Mouse (Mus musculus): ENCODE results near the gene Foxn4. TPM values are rescaled to one million over a fixed set of nuclear protein-coding genes. Genes with fewer than 3 reads are reported as not detected.
A peak's percentile ranks its signal among the peaks of the same experiment; 100 is the strongest.

Foxn4 gene
- polyA plus RNA-seq, 1 experiment from 2014 or later, result 1.5 TPM

- Histone ChIP-seq H3K36me3 (ENCODE audit: control insufficient read depth, insufficient read depth, low read length) (no peaks in the 10 kb centered on the region), H3K9me3 (ENCODE audit: control insufficient read depth, low read length) (no peaks in the 10 kb centered on the region), H3K4me1 (ENCODE audit: control insufficient read depth, insufficient read depth, low read length) (peaks cover 15% of the 10 kb centered on the region), H3K4me2 (ENCODE audit: low read length) (peak overlapping the region; percentile 27), H3K27me3 (ENCODE audit: control insufficient read depth, insufficient read depth, low read length) (peaks cover 24% of the 10 kb centered on the region), H3K4me3 (replicated peaks; ENCODE audit: low read depth, low read length) (no peak overlapping the region), H3K9ac (replicated peaks; ENCODE audit: low read length) (no peak overlapping the region), H3K27ac (replicated peaks; ENCODE audit: low read depth, low read length) (peak overlapping the region; percentile 52)
- DNase-seq (peak; percentile 74), ATAC-seq (ENCODE audit: low FRiP score, low TSS enrichment) (peak; percentile 80; the same call in 1 of the 2 replicates)
- WGBS, result 8% methylated on average over 22 of the region's 22 CpGs
Observed at GRCm38 (mm10) chr5:114299156-114299855, 25.7 kb upstream of the Foxn4 start.

GRCm38 (mm10) chr5:114298212-114298894 is 24.7 kb upstream of the Foxn4 start:
- no peak overlapping the region for H3K4me3 ChIP-seq (replicated peaks; ENCODE audit: low read depth, low read length)
- H3K9ac ChIP-seq (replicated peaks; ENCODE audit: low read length), result no peak overlapping the region
- ATAC-seq (ENCODE audit: low FRiP score, low TSS enrichment) (no peak; the same call in 1 of the 2 replicates), DNase-seq (peak; percentile 86)
- H3K9me3 ChIP-seq (ENCODE audit: control insufficient read depth, low read length), result no peaks in the 10 kb centered on the region
- H3K27me3 ChIP-seq (ENCODE audit: control insufficient read depth, insufficient read depth, low read length), result peaks cover 23% of the 10 kb centered on the region
- no peaks in the 10 kb centered on the region for H3K36me3 ChIP-seq (ENCODE audit: control insufficient read depth, insufficient read depth, low read length)
- no peak overlapping the region for H3K4me2 ChIP-seq (ENCODE audit: low read length)
- 36% methylated on average over 18 of the region's 18 CpGs for WGBS
- no peak overlapping the region; the same call in 1 of the 2 replicates for H3K27ac ChIP-seq (replicated peaks; ENCODE audit: low read depth, low read length)
- peaks cover 15% of the 10 kb centered on the region for H3K4me1 ChIP-seq (ENCODE audit: control insufficient read depth, insufficient read depth, low read length)

GRCm38 (mm10) chr5:114296693-114297631 is 23.4 kb upstream of the Foxn4 start:
- Histone ChIP-seq H3K4me1 (ENCODE audit: control insufficient read depth, insufficient read depth, low read length) (peaks cover 15% of the 10 kb centered on the region), H3K27ac (replicated peaks; ENCODE audit: low read depth, low read length) (no peak overlapping the region), H3K4me3 (replicated peaks; ENCODE audit: low read depth, low read length) (no peak overlapping the region), H3K27me3 (ENCODE audit: control insufficient read depth, insufficient read depth, low read length) (peaks cover 17% of the 10 kb centered on the region), H3K4me2 (ENCODE audit: low read length) (no peak overlapping the region), H3K9ac (replicated peaks; ENCODE audit: low read length) (no peak overlapping the region), H3K36me3 (ENCODE audit: control insufficient read depth, insufficient read depth, low read length) (no peaks in the 10 kb centered on the region), H3K9me3 (ENCODE audit: control insufficient read depth, low read length) (no peaks in the 10 kb centered on the region)
- ATAC-seq (ENCODE audit: low FRiP score, low TSS enrichment) (no peak), DNase-seq (peak; percentile 49)
- WGBS, result 19% methylated on average over 22 of the region's 22 CpGs

DNA sequence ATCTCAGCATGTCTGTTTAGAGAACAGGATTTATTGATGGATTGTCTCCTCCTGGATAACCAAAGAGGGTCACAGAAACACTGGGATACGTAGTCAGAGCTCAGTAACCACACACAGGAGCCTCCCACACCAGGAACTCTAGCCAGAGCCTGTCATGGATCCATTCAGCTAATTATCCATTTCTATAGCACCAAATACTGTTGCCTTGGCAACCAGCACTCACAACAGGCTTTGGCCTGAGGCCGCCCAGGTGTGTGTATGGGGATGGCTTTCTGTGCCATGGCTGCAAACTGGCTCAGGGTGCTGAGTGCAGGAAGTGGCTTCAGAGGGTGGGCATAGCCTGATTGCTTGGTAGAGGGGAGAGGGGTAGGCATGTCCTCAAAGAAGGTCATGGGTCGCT is 16.4 kb upstream of the Foxn4 start:
- 41% methylated on average over 3 of the region's 3 CpGs for WGBS

DNA sequence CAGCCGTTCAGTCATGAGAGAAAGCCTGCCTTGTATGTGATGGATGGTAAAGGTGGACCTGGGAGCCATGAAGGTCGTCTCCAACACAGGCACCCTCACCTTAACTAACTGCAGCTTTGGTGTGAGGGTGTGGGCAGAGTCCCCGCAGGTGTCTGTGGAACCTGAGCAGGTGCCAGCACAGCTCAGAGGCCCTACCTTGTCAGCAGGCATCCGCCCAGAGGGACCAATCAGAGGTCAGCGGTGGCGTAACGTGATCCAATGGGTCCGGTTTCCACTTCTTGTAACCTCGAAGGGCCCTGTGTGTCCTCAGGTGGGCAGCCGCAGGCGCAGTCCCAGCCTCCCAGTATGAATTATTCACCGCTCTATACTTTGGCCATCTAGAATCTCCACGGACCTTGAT is 15.3 kb upstream of the Foxn4 start, which contains the start of gene Myo1h:
TSS of gene Myo1h (plus strand) at position 293 of the 400 bp plus-strand sequence.
- no peak within 1 kb of the TSS for H3K9ac ChIP-seq (replicated peaks; ENCODE audit: low read length)
- no peak for DNase-seq
- 60% methylated on average over 13 of the region's 13 CpGs for WGBS

More for the DNA sequence above, 16.4 kb upstream of the Foxn4 start:
- Histone ChIP-seq H3K4me3 (replicated peaks; ENCODE audit: low read depth, low read length) (no peak overlapping the region), H3K9me3 (ENCODE audit: control insufficient read depth, low read length) (no peaks in the 10 kb centered on the region), H3K36me3 (ENCODE audit: control insufficient read depth, insufficient read depth, low read length) (no peaks in the 10 kb centered on the region), H3K27ac (replicated peaks; ENCODE audit: low read depth, low read length) (no peak overlapping the region; the same call in 1 of the 2 replicates), H3K4me1 (ENCODE audit: control insufficient read depth, insufficient read depth, low read length) (peaks cover 13% of the 10 kb centered on the region; the same call in 1 of the 2 replicates), H3K4me2 (ENCODE audit: low read length) (no peak overlapping the region), H3K27me3 (ENCODE audit: control insufficient read depth, insufficient read depth, low read length) (peaks cover 15% of the 10 kb centered on the region), H3K9ac (replicated peaks; ENCODE audit: low read length) (no peak overlapping the region)
- DNase-seq (peak; percentile 78), ATAC-seq (ENCODE audit: low FRiP score, low TSS enrichment) (peak; percentile 43; the same call in 1 of the 2 replicates)

DNA sequence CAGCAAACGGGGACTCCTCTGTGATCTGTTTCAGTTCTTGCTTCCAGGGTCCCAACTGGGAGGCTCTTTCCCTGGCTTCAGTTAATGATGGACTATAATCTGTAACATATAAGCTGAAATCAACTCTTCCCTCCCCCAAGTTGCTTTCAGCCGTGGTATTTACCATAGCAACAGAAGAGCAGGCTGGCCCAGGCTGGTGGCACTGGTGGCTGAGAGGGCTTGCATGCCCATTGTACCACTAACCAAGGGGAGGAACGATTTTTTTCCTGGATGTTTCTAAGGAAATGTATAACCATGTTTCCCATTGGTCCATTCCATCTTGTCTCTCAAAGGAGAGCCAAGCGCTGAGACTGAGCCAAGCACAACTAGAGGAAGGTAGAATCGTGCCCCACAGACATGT is 14.8 kb upstream of the Foxn4 start:
- Histone ChIP-seq H3K9ac (replicated peaks; ENCODE audit: low read length) (no peak overlapping the region), H3K27ac (replicated peaks; ENCODE audit: low read depth, low read length) (no peak overlapping the region), H3K4me3 (replicated peaks; ENCODE audit: low read depth, low read length) (no peak overlapping the region), H3K9me3 (ENCODE audit: control insufficient read depth, low read length) (no peaks in the 10 kb centered on the region), H3K4me2 (ENCODE audit: low read length) (no peak overlapping the region), H3K4me1 (ENCODE audit: control insufficient read depth, insufficient read depth, low read length) (peaks cover 17% of the 10 kb centered on the region; the same call in 1 of the 2 replicates), H3K27me3 (ENCODE audit: control insufficient read depth, insufficient read depth, low read length) (peaks cover 10% of the 10 kb centered on the region; the same call in 1 of the 2 replicates), H3K36me3 (ENCODE audit: control insufficient read depth, insufficient read depth, low read length) (no peaks in the 10 kb centered on the region)
- DNase-seq (no peak), ATAC-seq (ENCODE audit: low FRiP score, low TSS enrichment) (no peak)
- 92% methylated on average over 5 of the region's 5 CpGs for WGBS

More for the DNA sequence above, 15.3 kb upstream of the Foxn4 start, which contains the start of gene Myo1h:
- H3K9me3 ChIP-seq (ENCODE audit: control insufficient read depth, low read length), result no peaks in the 10 kb centered on the region
- no peak for ATAC-seq (ENCODE audit: low FRiP score, low TSS enrichment)
- no peak within 1 kb of the TSS for H3K4me3 ChIP-seq (replicated peaks; ENCODE audit: low read depth, low read length)
- no peaks in the 10 kb centered on the region for H3K36me3 ChIP-seq (ENCODE audit: control insufficient read depth, insufficient read depth, low read length)
- peaks cover 17% of the 10 kb centered on the region; the same call in 1 of the 2 replicates for H3K4me1 ChIP-seq (ENCODE audit: control insufficient read depth, insufficient read depth, low read length)
- H3K27me3 ChIP-seq (ENCODE audit: control insufficient read depth, insufficient read depth, low read length), result peaks cover 9% of the 10 kb centered on the region
- H3K4me2 ChIP-seq (ENCODE audit: low read length), result no peak within 1 kb of the TSS
- no peak within 1 kb of the TSS; the same call in 1 of the 2 replicates for H3K27ac ChIP-seq (replicated peaks; ENCODE audit: low read depth, low read length)

GRCm38 (mm10) chr5:114286872-114287571 is 13.4 kb upstream of the Foxn4 start:
- ATAC-seq (ENCODE audit: low FRiP score, low TSS enrichment) (no peak), DNase-seq (no peak)
- Histone ChIP-seq H3K4me2 (ENCODE audit: low read length) (no peak overlapping the region), H3K27ac (replicated peaks; ENCODE audit: low read depth, low read length) (no peak overlapping the region), H3K4me3 (replicated peaks; ENCODE audit: low read depth, low read length) (no peak overlapping the region), H3K9ac (replicated peaks; ENCODE audit: low read length) (no peak overlapping the region), H3K9me3 (ENCODE audit: control insufficient read depth, low read length) (no peaks in the 10 kb centered on the region), H3K4me1 (ENCODE audit: control insufficient read depth, insufficient read depth, low read length) (peaks cover 23% of the 10 kb centered on the region), H3K36me3 (ENCODE audit: control insufficient read depth, insufficient read depth, low read length) (no peaks in the 10 kb centered on the region), H3K27me3 (ENCODE audit: control insufficient read depth, insufficient read depth, low read length) (peaks cover 8% of the 10 kb centered on the region; the same call in 1 of the 2 replicates)
- WGBS, result 91% methylated on average over 16 of the region's 16 CpGs

All from midbrain, embryonic 14.5 days (tissue).